Mouse (Mus musculus) spleen, postnatal 14 days (tissue): Measurements from ENCODE around the gene Dvl3.

Source experiments
- DNase-seq, 2 experiments: peaks; one replicate each; pipeline ENCODE4 v3.0.0; 2021 to 2022; ENCODE audit warnings: low spot score in 2 of 2

The Dvl3 gene

GRCm38 (mm10) chr16:20497980-20498676 is 18.7 kb upstream of the Dvl3 start:
- no peak for DNase-seq

- DNase-seq: peak; percentile 84
Observed at GRCm38 (mm10) chr16:20498677-20499475, 17.9 kb upstream of the Dvl3 start, which contains the start of gene Eif2b5. TSS of gene Eif2b5 (plus strand) at chr16:20498817.

GRCm38 (mm10) chr16:20506000-20506399 is 10.8 kb upstream of the Dvl3 start:
- DNase-seq: no peak

- DNase-seq: no peak
Observed at GRCm38 (mm10) chr16:20509349-20509748, 7.4 kb upstream of the Dvl3 start.

- DNase-seq: no peak
Observed at GRCm38 (mm10) chr16:20511277-20511847, 5.4 kb upstream of the Dvl3 start.

GRCm38 (mm10) chr16:20516032-20516431 is 750 bp upstream of the Dvl3 start:
- DNase-seq: no peak

- no peak for DNase-seq
Observed at GRCm38 (mm10) chr16:20517216-20517615, 434 bp downstream of the Dvl3 start.

- no peak for DNase-seq
Observed at GRCm38 (mm10) chr16:20517701-20518374, 1.1 kb downstream of the Dvl3 start.

GRCm38 (mm10) chr16:20523886-20524285 is 7.1 kb downstream of the Dvl3 start:
- DNase-seq: no peak

- no peak for DNase-seq
Observed at GRCm38 (mm10) chr16:20528779-20529178, 12.0 kb downstream of the Dvl3 start.

GRCm38 (mm10) chr16:20529375-20529774 is 12.6 kb downstream of the Dvl3 start:
- DNase-seq: no peak

- DNase-seq: no peak
Observed at GRCm38 (mm10) chr16:20530941-20531340, 14.2 kb downstream of the Dvl3 start.

GRCm38 (mm10) chr16:20534617-20535295 is 18.0 kb downstream of the Dvl3 start:
- no peak for DNase-seq

- peak; percentile 83 to 88 for DNase-seq
Observed at GRCm38 (mm10) chr16:20535296-20536080, 18.7 kb downstream of the Dvl3 start, which contains the start of gene Ap2m1. TSS of gene Ap2m1 (plus strand) at chr16:20535478.

GRCm38 (mm10) chr16:20536081-20536665 is 19.4 kb downstream of the Dvl3 start:
- no peak for DNase-seq

GRCm38 (mm10) chr16:20537071-20537471 is 20.3 kb downstream of the Dvl3 start:
- DNase-seq: no peak

- DNase-seq: no peak
Observed at GRCm38 (mm10) chr16:20537601-20538320, 21.0 kb downstream of the Dvl3 start.

- no peak for DNase-seq
Observed at GRCm38 (mm10) chr16:20539649-20540048, 22.9 kb downstream of the Dvl3 start.

GRCm38 (mm10) chr16:20540438-20540837 is 23.7 kb downstream of the Dvl3 start:
- no peak for DNase-seq

- no peak for DNase-seq
Observed at GRCm38 (mm10) chr16:20545696-20546095, 28.9 kb downstream of the Dvl3 start.
